Mouse (Mus musculus): ENCODE results near the gene Ccr5.
"Not testable (repeated sequence)": the region's sequence is repeated elsewhere in the genome, so short reads cannot be mapped to it uniquely, and the experiment has no call there.

Ccr5 gene

DNA sequence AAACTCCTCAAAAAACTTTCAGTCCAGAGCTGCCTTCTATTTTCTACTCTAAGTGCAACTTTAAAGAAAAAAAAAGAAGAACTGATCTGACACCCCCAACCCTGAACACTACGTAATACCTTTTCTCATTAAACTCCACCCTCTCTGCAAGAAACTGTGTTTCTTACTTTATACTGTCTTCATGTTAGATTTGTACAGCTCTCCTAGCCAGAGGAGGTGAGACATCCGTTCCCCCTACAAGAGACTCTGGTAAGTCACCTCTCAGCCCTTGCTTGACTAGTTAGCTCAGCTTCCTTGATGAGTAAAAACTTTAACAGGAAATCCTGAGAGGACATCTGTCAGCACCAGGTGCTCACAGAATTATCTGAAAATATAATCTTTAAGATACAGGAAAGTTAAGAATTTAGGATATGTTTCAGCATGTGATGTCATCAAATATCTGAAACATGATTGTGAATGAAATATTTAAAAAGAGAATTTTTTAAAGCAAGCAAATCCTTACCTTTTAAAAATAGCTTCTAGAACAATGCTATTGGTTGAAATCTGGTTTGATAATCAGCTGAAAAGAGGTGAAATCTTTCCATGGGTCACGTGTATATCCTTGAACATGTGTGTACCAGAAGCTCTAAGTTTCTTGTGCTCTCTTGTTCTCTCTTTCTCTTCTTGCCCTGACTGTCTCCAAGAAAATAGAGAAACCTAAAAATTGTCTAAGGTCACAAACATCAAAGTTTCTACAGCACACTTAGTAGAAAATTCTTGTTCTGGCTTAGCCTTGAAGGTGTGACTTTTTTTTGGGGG, at the start of gene Ccr5:
Gene Ccr5, plus strand, starts transcription at position 157 of the 798 bp plus-strand sequence.
- DNase-seq: no peak

DNA sequence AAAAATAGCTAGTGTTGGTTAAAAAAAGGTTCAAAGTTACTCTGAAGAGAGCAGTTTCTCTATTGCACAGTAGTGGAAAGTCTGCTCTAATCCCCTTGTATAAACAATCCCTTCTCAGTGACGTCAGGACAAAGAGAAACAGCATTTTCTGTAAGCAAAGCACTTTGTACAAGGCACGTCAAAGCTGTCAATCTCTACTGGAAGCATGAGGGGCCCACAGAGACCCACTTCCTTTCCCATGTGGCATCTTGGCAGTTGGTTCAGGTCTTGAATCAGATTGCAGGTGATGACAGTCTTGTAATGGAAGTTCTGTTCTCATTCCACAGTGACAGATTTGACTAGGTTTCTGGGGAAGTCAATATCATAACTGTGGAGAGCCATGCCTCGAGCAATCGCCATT, 41.5 kb upstream of the Ccr5 start:
- no peak for DNase-seq

DNA sequence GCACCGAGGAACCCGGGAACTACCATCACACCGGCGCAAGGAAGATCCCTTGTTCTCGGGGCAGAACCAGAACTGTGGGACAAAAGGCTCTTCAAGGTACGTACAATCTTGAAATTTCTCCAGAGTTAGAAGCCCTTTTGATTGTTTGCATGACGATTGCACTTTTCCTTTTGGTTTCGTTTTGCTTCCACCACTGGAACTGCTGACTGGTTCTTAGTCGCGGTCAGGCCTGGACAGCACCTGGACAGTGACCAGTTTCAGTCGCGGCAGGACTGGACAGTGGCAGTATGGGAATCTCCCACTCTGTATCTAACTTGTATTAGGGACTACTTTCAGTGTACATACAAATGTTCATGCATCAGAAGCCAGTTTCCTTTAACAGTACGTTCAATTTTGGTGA, 40.9 kb upstream of the Ccr5 start:
- not testable (repeated sequence) for DNase-seq

DNA sequence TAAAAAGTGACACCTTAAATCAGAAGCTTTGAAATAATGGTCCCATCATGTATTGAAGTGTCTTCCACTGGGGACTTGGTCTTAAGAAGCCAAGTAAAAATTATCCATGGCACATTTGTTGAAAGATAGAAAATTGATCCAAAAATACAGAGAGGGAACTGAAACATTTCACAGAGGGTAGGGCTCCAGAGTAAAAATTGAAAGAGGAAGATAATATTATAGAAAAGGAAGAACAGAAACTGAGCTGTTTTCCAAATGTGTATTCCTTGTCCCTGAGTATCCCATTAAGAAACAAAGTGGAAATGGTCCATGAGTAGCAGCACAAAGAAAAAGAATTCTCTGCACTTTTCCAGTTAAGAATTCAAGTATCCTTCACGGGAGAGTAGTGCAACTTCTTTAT, 30.9 kb upstream of the Ccr5 start:
- no peak for DNase-seq

DNA sequence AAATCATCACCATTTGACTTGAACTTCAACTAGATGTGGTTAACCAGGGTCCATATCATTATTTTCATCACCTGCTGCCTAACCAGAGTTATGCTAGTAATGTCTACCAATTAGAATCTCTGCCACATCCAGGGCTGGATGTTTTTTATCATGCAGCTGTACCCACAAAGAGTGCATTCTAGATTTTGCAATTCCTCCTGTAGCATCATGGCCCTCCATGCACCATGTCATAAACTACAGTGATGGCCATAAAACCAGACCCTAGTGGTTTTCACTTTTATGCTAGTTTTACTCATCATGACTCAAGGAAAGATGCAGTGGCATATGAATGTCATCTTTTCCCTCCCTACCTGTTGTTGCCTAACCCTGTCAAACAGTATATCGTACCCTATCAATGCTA, 22.2 kb upstream of the Ccr5 start:
- no peak for DNase-seq

DNA sequence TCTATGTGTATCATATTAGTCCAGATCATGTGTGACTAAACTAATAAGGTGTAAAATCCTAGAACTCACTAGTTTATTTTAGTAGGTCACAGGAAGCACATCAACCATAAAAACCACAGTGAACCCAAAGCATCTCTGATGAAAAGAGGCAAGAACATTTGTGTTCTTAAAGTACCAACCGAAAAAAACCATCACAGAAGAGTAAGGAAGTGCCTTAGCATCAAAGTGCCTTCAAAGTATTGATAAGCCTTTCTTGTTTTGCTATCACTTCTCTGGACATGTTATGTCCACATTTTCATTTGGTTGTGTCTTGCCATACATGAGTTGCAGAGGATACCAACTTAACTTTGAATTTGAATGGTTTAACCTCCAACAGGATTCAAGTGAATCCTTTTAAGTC, 21.0 kb upstream of the Ccr5 start:
- DNase-seq: no peak

DNA sequence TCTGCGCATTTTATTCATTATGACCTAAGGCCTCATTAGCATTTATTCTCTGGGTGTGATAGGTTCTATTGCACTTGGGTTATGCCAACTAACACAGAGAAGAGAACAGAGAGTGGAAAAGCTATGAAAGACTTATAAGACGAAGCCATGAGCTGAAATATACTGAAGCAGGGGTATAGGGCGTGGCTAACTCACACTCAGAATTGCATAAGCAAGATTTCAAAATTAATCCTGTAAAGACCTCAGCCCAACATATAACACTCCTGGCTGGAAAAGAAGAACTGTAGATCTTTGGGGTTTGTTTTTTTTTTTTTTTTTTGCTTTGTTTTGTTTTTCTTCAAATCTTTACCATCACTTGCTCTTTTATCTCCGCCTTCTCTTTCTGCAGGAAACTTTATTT, 19.6 kb upstream of the Ccr5 start, which contains the start of gene Ccr2:
Gene Ccr2, plus strand, starts transcription at position 228 of the 400 bp plus-strand sequence.
- no peak for DNase-seq

DNA sequence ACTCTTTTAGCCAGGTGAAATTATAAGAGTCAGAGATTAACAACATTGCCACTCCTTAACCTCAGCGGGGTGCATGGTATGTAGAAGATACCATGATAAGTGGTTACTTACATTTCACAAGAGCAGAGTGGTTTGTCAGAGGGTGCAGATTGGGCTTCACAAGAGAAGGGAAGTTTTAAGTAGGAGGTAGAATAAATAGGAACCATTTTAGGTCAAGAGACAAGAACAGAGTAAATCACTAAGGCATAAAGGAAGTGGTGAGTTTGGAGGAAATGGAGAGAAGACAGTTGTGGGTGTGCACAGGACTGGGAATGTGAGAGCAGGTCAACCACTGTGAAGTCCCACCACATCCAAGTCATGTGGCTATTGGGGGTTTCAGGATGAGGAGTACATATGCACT, 18.1 kb upstream of the Ccr5 start:
- no peak for DNase-seq

DNA sequence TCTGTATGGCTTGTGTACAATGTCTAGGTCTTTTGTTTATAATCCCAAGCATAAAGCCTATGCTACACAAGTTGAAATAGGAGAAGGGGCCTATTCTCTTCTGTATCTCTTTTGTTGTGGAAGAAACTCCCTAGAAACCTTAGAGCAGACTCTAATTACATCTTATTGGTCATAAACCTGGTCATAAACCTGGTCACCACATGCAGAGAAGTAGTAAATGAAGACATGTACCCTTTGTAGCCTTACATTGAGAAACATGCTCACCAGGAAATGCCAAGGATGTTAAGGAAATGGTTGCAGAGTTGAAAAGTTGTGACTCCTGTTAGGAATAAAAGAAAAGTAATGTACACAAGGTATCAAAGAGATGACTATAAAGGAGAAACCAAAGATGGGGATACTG, 16.1 kb upstream of the Ccr5 start:
- DNase-seq: no peak

DNA sequence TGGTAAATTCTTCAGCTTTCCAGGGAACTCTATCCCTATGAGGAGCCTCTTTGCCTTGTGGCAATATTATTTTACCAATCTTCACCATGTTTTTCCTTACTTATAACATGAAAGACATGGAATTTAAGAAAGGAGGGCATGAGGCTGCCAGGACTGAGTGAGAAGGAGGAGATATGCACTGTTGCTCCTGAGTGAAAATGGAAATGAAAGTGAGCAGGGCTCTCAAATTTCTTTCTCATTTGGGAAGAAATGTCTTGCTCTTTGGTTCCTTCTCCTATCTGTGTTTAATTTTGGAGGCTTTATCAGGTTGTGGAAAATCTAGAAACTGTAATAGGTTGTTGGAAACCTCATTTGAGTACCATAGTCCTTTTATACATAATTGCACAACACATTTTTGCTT, 14.1 kb upstream of the Ccr5 start:
- DNase-seq: no peak

DNA sequence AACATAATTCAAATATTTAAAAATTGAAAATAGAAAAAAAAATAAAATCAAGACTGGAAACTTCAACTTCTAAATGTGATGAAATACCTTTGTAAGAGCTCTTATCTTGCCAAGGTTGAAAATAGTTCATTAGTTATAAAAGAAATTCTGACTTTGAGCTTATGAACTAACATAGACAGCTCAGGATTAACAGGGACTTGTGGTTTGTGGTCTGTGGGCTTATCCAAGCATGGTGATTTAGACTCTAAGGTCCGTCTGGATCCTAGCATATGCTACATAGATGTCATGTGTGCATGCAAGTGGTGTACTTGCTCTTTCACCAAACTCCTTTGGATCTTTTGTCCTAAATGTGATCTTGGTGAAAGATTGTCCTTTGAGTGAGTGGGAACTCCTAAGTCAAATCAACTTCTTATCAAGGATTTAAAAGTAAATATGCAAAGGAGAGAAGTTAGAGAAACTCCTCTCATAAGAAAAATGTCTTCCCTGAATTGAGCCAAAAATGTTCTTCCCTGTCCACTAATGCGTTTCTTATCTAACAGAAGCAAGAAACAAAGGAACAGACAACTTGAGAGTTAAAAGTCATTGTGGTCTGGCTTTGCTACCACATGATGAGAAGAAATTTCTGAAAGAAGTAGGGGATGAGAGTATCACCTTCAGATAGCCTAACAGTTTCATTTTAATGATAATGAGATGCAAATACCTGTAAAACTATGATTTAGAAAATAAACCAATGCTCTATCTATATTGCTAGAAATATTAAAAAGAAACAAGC, 12.8 kb upstream of the Ccr5 start:
- DNase-seq: no peak

DNA sequence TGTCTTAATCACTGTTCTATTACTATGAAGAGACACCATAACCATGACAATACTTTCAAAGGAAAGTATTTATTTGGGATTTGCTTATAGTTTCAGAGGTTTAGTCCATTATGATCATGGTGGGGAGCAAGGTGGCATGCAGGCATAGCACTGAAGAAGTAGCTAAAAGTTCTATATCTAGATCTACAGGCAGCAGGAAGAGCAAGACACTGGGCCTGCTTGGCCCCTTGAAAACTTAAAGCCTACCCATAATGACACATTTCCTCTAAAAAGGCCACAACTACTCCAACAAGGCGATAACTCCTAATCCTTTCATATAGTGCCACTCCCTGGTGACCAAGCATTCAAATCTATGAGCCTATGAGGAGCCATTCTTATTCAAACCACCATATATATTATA, 9.3 kb upstream of the Ccr5 start:
- DNase-seq: no peak

DNA sequence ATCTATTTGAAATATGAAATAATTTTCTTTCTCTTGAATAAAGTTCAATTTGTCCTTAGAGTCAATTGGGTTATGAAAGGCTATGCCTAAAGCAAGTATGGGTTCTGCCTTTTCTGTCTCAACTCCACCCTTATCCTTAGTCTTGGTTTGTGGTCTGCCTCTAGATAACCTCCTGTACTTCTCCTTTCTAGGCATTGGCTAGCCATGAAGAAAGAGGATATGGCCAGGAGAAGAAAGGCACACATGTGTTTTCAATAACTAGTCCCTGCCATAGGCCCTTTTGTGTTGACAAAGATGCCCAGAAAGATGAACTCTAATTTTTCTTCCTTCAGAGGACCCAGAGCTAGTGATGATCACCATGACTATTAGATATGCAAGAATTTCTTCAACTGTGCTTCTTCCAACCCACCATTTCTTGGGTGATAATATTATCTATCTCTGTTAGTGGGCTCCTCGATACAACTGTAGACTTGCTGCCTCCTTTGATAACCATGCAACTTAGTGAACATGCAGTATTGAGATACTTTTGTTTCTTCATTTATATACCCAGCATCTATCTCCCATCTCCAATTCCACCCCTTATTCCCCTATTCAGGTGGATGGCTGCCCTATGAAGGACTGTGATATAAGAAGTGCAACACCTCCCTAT, 8.6 kb upstream of the Ccr5 start:
- DNase-seq: no peak

DNA sequence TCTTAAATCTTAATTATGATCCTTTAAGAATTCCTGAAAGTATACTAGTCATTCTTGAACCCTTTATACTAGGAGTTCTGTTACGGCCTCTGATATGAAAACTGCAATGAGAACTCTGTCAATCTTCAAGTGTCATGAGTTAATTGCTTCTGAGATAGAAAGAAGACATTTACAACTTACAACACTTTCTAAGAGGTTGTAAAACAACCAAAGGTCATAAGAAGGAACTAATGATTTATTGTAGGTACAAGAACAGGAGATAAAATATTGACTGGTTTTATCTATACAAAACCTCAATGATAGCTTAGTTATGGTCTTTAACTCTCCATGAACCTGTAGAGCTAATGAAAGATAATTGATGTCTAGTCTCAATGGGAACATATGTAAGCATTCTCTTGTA, 7.6 kb upstream of the Ccr5 start:
- DNase-seq: no peak

DNA sequence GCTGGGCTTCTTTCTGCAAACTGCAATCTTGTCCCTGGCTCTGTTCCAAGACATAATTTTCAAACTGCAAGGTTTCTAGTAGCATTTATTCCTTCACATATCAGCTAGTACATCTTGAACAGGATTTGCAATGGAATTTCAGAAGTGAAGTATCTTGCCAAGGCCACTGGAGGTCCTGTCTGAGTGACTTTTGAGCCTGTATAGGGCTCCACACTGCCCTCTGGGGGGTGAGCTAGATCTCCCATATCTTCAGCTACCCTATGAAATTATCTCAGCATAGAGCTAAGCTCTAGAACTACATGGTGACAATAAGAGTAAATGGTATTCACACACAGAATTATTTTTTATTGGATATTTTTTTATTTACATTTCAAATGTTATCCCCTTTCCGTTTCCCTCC, 2.9 kb upstream of the Ccr5 start:
- DNase-seq: peak; percentile 38 to 51

DNA sequence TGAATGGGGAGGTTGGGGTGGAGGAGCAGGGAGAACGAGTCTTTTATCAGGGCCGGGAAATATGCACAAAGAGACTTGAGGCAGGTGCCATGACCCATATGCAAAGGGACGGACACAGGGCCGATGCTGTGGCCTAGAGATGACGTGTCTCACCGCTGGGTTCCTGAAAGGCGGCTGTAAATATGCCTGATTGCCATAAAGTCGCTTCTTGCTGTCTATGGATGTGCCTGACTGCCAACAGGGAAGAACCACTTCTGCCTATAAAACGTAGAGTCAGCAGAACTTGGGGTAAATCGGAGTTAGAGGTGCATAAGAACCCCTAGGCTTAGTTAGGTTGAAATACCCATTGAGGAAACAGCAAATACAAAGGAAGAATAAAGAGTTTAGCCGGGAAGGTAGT, 4.2 kb downstream of the Ccr5 start:
- no peak for DNase-seq

DNA sequence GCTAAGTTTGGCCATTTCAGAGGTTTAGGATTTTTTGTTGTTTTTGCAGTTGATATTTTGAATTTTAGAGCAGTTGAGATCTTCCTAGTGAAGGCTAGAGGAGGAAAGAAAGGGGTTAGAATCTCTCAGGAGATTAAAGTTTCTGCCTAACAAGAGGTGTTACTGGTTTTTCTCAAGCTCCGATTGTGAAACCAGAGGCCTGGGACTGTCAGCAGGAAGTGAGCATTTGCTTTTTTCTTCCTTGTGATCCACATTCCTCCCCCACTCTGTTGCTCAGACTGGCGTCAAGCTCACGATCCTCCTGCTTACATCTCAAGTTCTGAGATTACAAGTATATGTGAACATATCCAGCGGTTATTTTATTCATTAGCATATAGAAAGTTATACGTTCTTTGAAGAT, 5.0 kb downstream of the Ccr5 start:
- peak; percentile 3 to 5 for DNase-seq

DNA sequence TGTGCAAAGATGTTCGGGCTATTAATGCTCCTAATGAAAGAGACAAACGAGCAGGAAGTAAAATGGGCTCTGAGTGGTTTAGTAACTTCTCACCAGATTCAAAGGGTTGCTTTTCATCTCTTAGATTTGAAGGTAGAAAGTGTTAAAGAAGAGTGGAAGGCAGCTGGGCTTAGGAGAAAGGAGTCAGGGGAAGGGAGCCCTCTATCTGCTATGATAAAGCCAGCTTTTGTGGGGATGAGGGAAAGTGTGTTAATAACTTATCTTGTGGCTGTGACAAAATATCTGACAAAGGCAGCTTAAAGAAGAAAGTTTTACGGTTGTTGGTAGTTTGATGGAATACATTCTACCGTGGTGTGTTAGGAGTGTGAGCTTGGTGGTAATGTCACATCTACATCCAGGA, 6.1 kb downstream of the Ccr5 start:
- no peak for DNase-seq

DNA sequence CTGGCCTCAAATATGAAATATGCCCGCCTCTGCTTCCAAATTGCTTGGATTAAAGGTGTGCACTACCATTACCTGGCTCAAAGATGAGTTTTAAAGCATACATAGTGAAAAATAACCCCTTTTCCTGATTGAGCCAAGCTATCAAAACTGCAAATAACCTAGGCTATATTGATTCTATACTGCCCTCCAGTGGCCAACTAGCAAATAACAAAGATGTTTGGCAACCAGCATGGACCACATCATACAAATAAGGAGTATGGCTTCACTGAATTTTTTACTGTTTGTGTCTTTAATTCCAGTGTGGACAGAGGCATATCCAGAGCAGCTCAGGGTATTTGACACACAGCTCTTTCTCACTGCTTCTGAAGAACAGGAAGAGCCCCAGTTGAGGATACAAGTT, 7.0 kb downstream of the Ccr5 start:
- DNase-seq: peak; percentile 17 to 43

DNA sequence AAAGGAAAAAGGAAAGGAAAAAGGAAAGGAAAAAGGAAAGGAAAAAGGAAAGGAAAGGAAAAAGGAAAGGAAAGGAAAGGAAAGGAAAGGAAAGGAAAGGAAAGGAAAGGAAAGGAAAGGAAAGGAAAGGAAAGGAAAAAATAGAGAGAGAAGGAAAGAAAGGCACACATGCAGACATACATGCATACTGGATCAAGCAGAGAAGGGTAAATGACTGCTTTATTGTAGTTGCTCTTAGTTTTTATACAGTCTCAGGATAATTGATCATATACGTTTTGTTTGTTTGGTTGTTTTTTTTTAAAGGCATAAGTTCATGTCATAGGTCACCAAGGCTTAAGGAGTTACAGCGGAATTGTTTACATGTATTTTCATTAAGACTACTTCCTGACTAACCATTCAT, 11.6 kb downstream of the Ccr5 start:
- not testable (repeated sequence) for DNase-seq

DNA sequence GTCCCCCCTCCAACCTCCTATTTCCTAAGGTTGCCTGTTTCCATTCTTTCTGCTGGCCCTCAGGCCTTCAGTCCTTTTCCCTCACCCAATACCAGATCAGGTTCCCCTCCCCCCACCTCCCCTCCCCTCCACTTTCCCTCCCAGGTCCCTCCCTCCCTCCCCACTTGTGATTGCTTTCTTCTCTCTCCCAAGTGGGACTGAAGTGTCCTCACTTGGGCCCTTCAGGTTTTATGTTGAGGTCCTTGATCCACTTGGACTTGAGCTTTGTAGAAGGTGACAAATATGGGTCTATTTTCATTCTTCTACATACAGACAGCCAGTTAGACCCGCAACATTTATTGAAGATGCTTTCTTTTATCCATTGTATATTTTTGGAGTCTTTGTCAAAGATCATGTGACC, 13.6 kb downstream of the Ccr5 start:
- not testable (repeated sequence) for DNase-seq

DNA sequence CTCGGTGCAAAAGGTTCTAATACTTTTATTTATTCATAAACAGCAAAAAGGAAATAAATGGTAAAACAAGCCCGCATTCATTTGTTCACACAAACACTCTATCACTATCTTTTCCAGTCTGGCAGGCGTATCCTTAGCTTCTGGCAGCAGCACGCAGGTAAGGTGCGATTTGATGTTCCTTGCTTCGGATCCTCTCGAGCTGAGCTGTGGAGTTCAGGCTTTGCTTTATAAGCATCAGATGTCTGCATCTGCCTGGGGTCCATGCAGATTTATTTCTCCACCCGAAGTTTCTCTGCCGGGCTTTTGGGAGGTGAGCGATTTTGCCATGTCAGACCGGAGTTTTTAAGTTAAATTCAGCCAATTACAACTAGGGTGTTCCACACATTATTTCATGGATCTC, 16.3 kb downstream of the Ccr5 start:
- DNase-seq: no peak

DNA sequence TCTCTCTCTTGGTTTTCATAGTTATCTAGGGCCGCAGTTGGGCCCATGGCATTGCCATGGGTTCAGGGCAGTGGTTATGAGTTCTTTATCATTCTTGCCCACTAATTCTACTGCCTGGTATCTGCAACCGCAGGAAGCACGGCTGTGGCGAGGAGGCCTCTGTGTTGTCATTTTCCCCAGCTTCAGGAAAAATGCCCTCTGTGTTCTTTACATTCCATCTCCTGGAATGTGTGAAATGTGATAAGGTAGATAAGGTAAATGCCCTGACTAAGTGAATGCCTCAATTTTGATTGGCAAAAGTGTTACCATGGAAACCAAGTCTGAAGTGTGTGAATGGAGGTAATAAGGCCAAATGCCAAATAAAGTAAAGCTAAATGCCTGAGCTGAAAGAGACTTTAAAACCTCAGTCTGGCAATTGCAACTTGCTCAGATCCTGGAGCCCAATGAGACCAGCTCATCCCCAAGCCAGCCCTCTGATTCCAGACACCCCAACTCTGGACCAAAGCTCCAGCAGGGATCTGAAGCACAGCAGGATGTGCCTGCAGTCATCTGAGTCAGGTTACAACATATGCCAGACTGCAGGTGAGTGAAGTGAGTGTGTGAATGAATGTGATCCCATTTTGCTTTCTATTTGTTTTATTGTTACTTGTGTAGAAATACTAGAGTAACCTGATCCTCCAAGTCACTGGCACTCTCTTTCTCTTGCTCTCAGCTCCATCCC, 16.9 kb downstream of the Ccr5 start:
- no peak for DNase-seq

All from kidney, postnatal 4 days (tissue).